Mouse (Mus musculus) heart, postnatal 0 days (tissue): Measurements from ENCODE around the gene Pld3. TPM values are rescaled to one million over a fixed set of nuclear protein-coding genes. Genes with fewer than 3 reads are reported as not detected.
"Not testable (repeated sequence)": the region's sequence is repeated elsewhere in the genome, so short reads cannot be mapped to it uniquely, and the experiment has no call there.

ENCODE experiments used
- ATAC-seq: fragments of 200-750 bp; cut with Nextera tagmentation; 2 replicates; pipeline ENCODE4 v1.8.0; 2017; ENCODE audit warnings: low read depth, moderate number of reproducible peaks, moderate library complexity; ENCODE audit not compliant: insufficient read depth
- DNase-seq: peaks from one replicate; pipeline ENCODE4 v3.0.0-alpha.2; 2016; ENCODE audit warnings: low spot score
- H3K27ac ChIP-seq: fragments of 300-500 bp; sonication (generic); 2 replicates; pipeline ENCODE4 v1.5.1; 2014; ENCODE audit warnings: low read depth, mild to moderate bottlenecking
- H3K27me3 ChIP-seq: fragments of 300-500 bp; sonication (generic); 2 replicates; pipeline ENCODE4 v1.6.1; 2014; ENCODE audit warnings: low read length, mixed read lengths; ENCODE audit not compliant: control insufficient read depth, insufficient read depth
- H3K36me3 ChIP-seq: fragments of 300-500 bp; sonication (generic); replicated peaks from 2 replicates; pipeline ENCODE4 v1.6.1; 2014; ENCODE audit warnings: low read length, mixed read lengths; ENCODE audit not compliant: control insufficient read depth, insufficient read depth
- H3K4me1 ChIP-seq: fragments of 300-500 bp; sonication (generic); 2 replicates; pipeline ENCODE4 v1.6.1; 2014; ENCODE audit warnings: antibody characterized with exemption; ENCODE audit not compliant: control insufficient read depth, insufficient read depth
- H3K4me2 ChIP-seq: fragments of 300-500 bp; sonication (generic); 2 replicates; pipeline ENCODE4 v1.6.1; 2014; ENCODE audit warnings: low read depth, mild to moderate bottlenecking, low read length, moderate library complexity
- H3K4me3 ChIP-seq: fragments of 300-500 bp; sonication (generic); 2 replicates; pipeline ENCODE4 v1.5.1; 2014; ENCODE audit warnings: low read depth, low read length
- H3K9ac ChIP-seq: fragments of 300-500 bp; sonication (generic); replicated peaks from 2 replicates; pipeline ENCODE4 v1.6.1; 2014; ENCODE audit warnings: low read depth, low read length, mixed read lengths
- H3K9me3 ChIP-seq: fragments of 300-500 bp; sonication (generic); replicated peaks from 2 replicates; pipeline ENCODE4 v1.6.1; 2016; ENCODE audit warnings: low read length; ENCODE audit not compliant: control insufficient read depth
- CTCF ChIP-seq: IDR thresholded peaks from 2 replicates; pipeline ENCODE4 v1.5.1; 2016; ENCODE audit warnings: antibody characterized with exemption, control low read depth, low read depth
- EP300 ChIP-seq: IDR thresholded peaks from 2 replicates; pipeline ENCODE4 v1.6.1; 2016; ENCODE audit warnings: antibody characterized with exemption, low read depth
- WGBS: fragments of 180-500 bp; shearing (Covaris S2); extraction: QIAGEN DNeasy Blood & Tissue Kit; methylation state at CpG from one replicate; pipeline ENCODE4 v1.1.7; 2014; 5-methylcytosine and 5-hydroxymethylcytosine counted together
- polyA plus RNA-seq: library from polyadenylated mRNA; unstranded; fragments of >200 nt; fragmentation: Nextera tagmentation; extraction: Ambion mirVana; gene quantifications from 2 replicates; pipeline ENCODE4 v1.2.1, GENCODE M21; 2015
- total RNA-seq: library from RNA; depleted of rRNA; stranded (reverse); fragments of >200 nt; gene quantifications from 2 replicates; pipeline ENCODE4 v1.2.3, GENCODE M21; 2014; ENCODE audit warnings: low replicate concordance

Gene Pld3
- total and polyA plus RNA-seq, 2 experiments from 2014 or later = 38.9 to 58.5 TPM

GRCm38 (mm10) chr7:27507711-27508647 is 45.0 kb downstream of the Pld3 start:
- H3K27ac ChIP-seq = peak overlapping the region; percentile 97
- peak overlapping the region; percentile 67 for H3K4me3 ChIP-seq
- no peaks in the 10 kb centered on the region for H3K9me3 ChIP-seq
- no peak for TF ChIP-seq EP300
- TF ChIP-seq CTCF = peak; percentile 26; the same call in 1 of the 2 replicates
- peaks cover 14% of the 10 kb centered on the region for H3K4me1 ChIP-seq
- WGBS = under 1% methylated on average over 54 of the region's 54 CpGs
- ATAC-seq (peak; percentile 92), DNase-seq (peak; percentile 96)
- no peaks in the 10 kb centered on the region for H3K36me3 ChIP-seq
- peak overlapping the region; percentile 60 for H3K9ac ChIP-seq
- H3K27me3 ChIP-seq = no peaks in the 10 kb centered on the region
- H3K4me2 ChIP-seq = peak overlapping the region; percentile 83

- H3K36me3 ChIP-seq = no peaks in the 10 kb centered on the region
- peak overlapping the region; percentile 60; the same call in 1 of the 2 replicates for H3K9ac ChIP-seq
- peak overlapping the region; percentile 83 for H3K4me2 ChIP-seq
- WGBS = 27% methylated on average over 9 of the region's 9 CpGs
- no peaks in the 10 kb centered on the region for H3K27me3 ChIP-seq
- H3K9me3 ChIP-seq = no peaks in the 10 kb centered on the region
- ATAC-seq = no peak
- H3K27ac ChIP-seq = peak overlapping the region; percentile 97
- DNase-seq = peak; percentile 37
- H3K4me1 ChIP-seq = peaks cover 14% of the 10 kb centered on the region
- H3K4me3 ChIP-seq = peak overlapping the region; percentile 67
- no peak for TF ChIP-seq EP300
- TF ChIP-seq CTCF = no peak
These were observed 46.1 kb downstream of the Pld3 start for GRCm38 (mm10) chr7:27506765-27507370.

DNA sequence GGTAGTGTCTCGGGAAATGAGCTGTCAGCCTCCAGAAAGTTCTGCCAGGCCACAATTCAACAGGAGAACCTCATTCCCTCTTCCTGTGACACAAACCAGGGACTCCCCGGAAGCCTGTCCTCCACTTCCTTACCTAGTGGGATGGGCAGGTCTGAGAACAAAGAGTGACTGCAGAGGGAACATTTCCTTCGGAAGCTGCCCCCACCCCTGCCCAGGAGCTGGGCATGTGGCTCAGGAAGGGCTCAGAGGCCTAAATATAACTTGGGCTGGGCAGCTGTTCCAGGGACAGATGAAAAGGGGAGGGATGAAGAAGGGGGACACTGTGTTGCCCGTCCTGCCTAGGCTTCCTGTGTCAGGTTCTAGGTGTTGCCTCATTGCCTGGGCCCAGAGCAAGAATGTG is 51.4 kb downstream of the Pld3 start:
- Histone ChIP-seq H3K9me3 (no peaks in the 10 kb centered on the region), H3K36me3 (no peaks in the 10 kb centered on the region), H3K9ac (no peak overlapping the region), H3K4me2 (no peak overlapping the region), H3K4me3 (no peak overlapping the region), H3K27me3 (no peaks in the 10 kb centered on the region), H3K4me1 (peaks cover 14% of the 10 kb centered on the region), H3K27ac (peak overlapping the region; percentile 40)
- peak; percentile 67 for ATAC-seq
- 24% methylated on average over 4 of the region's 4 CpGs for WGBS
- peak; percentile 65 for DNase-seq
- TF ChIP-seq CTCF (no peak), EP300 (peak; percentile 44; the same call in 1 of the 2 replicates)

- no peaks in the 10 kb centered on the region for H3K36me3 ChIP-seq
- no peak within 1 kb of the TSS for H3K27ac ChIP-seq
- no peak within 1 kb of the TSS for H3K9ac ChIP-seq
- 0 out of 2 replicates have a peak, but pooled peaks cover 7% of the 10 kb centered on the region for H3K4me1 ChIP-seq
- H3K4me3 ChIP-seq = no peak within 1 kb of the TSS
- H3K9me3 ChIP-seq = no peaks in the 10 kb centered on the region
- H3K4me2 ChIP-seq = no peak within 1 kb of the TSS
- WGBS = 45% methylated on average over 3 of the region's 3 CpGs
- ATAC-seq (no peak), DNase-seq (no peak)
- no peaks in the 10 kb centered on the region for H3K27me3 ChIP-seq
- TF ChIP-seq CTCF (no peak), EP300 (no peak)
These were observed 54.0 kb downstream of the Pld3 start, which contains the start of gene Prx for GRCm38 (mm10) chr7:27499036-27499435. Gene Prx (plus strand): TSS chr7:27499324.

DNA sequence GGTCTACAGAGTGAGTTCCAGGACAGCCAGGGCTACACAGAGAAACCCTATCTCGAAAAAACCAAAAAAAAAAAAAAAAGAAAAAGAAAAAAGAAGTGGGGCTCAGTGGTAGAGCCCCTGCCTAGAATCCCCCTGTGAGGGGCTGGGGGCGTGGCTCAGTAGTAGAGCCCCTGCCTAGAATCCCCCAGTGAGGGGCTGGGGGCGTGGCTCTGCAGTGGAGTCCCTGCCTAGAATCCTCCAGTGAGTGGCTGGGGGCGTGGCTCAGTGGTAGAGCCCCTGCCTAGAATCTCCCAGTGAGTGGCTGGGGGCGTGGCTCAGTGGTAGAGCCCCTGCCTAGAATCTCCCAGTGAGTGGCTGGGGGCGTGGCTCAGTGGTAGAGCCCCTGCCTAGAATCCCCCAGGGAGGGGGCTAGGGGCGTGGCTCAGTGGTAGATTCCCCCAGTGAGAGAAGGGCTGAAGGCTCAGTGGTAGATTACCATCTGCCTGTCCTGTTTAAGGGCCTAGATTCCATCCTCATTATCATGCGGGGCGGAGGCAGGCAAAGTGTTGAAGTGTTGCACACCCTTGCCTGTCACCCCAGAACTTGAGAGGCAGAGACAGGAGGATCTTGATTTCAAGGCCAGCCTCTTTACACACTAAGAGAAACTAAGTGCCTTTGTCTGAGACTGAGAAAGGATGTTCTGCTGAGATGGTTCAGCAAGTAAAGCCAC is 58.2 kb downstream of the Pld3 start:
- H3K4me1 ChIP-seq, H3K9ac ChIP-seq, DNase-seq, H3K4me2 ChIP-seq, H3K27me3 ChIP-seq, H3K9me3 ChIP-seq, H3K27ac ChIP-seq, H3K36me3 ChIP-seq, ATAC-seq, H3K4me3 ChIP-seq: not testable (repeated sequence)
- 88% methylated on average over 8 of the region's 9 CpGs for WGBS
